Mouse (Mus musculus) liver, embryonic 12.5 days (tissue): ENCODE results near the gene Slc35c2. TPM values are rescaled to one million over a fixed set of nuclear protein-coding genes. Genes with fewer than 3 reads are reported as not detected.

Experiments
- ATAC-seq: fragments of 200-750 bp; cut with Nextera tagmentation; 2 replicates; pipeline ENCODE4 v1.8.0; 2017; ENCODE audit warnings: moderate number of reproducible peaks, mild to moderate bottlenecking, moderate library complexity
- H3K27ac ChIP-seq: fragments of 300-500 bp; sonication (generic); 2 replicates; pipeline ENCODE4 v1.5.1; 2016; ENCODE audit warnings: mild to moderate bottlenecking
- H3K27me3 ChIP-seq: fragments of 300-500 bp; sonication (generic); replicated peaks from 2 replicates; pipeline ENCODE4 v1.6.1; 2016; ENCODE audit warnings: mild to moderate bottlenecking, moderate library complexity
- H3K36me3 ChIP-seq: fragments of 300-500 bp; sonication (generic); 2 replicates; pipeline ENCODE4 v1.6.1; 2016; ENCODE audit warnings: mild to moderate bottlenecking, moderate library complexity
- H3K4me1 ChIP-seq: fragments of 300-500 bp; sonication (generic); 2 replicates; pipeline ENCODE4 v1.6.1; 2016
- H3K4me2 ChIP-seq: fragments of 300-500 bp; sonication (generic); 2 replicates; pipeline ENCODE4 v1.6.1; 2016; ENCODE audit warnings: mild to moderate bottlenecking, moderate library complexity
- H3K4me3 ChIP-seq: fragments of 300-500 bp; sonication (generic); 2 replicates; pipeline ENCODE4 v1.5.1; 2016; ENCODE audit warnings: mild to moderate bottlenecking, moderate library complexity
- H3K9ac ChIP-seq: fragments of 300-500 bp; sonication (generic); 2 replicates; pipeline ENCODE4 v1.6.1; 2016; ENCODE audit warnings: mild to moderate bottlenecking, moderate library complexity
- H3K9me3 ChIP-seq: fragments of 300-500 bp; sonication (generic); replicated peaks from 2 replicates; pipeline ENCODE4 v1.6.1; 2016; ENCODE audit warnings: mild to moderate bottlenecking, moderate library complexity
- WGBS: fragments of 180-500 bp; shearing (Covaris S2); methylation state at CpG from one replicate; pipeline ENCODE4 v1.1.7; 2016; ENCODE audit not compliant: insufficient replicate concordance; 5-methylcytosine and 5-hydroxymethylcytosine counted together
- polyA plus RNA-seq: library from polyadenylated mRNA; unstranded; fragments of >200 nt; fragmentation: Nextera tagmentation; extraction: Ambion mirVana; gene quantifications from 2 replicates; pipeline ENCODE4 v1.2.1, GENCODE M21; 2016

Gene Slc35c2
- polyA plus RNA-seq, 1 experiment from 2014 or later = 46.2 TPM

DNA sequence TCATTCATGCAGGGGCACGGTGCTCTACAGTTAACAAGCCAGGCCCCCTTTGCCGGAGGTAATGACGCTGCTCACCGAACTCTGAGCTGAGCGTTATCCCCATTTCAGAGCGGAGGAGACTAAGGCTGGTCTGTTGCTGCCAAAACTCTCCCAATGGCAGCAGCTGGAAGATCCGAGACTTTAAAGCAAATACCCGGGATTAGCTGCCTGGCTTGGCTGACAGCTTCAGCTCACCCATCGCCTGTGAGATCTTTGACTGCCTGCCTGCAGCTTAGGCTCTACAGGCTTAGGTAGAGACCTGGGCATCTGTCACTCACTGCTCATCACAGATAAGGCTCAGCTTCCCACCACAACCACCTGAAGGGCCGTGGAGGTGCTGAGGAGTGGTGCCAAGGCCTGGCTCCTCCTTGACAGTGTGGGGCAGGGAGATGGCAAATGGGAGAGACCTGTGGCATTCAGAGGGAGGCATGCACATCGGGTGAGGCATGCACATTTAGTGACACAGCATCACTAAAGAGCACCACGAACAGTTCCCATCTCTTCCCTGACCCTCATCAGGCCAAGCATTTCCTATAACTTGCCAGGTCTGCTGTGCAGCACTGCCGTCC lies 23.3 kb upstream of the Slc35c2 start:
- H3K9ac ChIP-seq = no peak overlapping the region
- 78% methylated on average over 13 of the region's 13 CpGs for WGBS
- peaks cover 7% of the 10 kb centered on the region for H3K4me1 ChIP-seq
- H3K27ac ChIP-seq = no peak overlapping the region
- no peaks in the 10 kb centered on the region for H3K27me3 ChIP-seq
- H3K4me2 ChIP-seq = no peak overlapping the region
- peaks cover 79% of the 10 kb centered on the region for H3K36me3 ChIP-seq
- no peaks in the 10 kb centered on the region for H3K9me3 ChIP-seq
- no peak for ATAC-seq
- H3K4me3 ChIP-seq = no peak overlapping the region

DNA sequence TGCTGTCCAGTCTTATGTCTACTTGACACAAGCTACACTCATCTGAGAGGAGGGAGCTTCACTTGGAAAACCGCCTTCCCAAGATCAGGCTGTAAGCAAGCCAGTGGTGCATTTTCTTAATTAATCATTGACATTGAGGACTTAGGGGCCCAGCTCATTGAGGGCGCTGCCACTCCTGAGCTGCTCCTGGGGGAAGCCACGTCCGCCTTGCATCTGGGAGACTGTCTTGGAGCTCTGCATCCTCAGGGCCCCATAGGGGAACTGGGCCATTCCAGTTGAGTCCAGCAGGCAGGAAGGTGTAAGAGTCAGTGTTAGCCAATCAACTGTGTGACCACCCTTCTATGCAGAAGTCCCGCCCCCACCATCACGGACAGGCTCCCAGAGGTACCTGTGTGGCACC lies 20.1 kb upstream of the Slc35c2 start:
- no peak for ATAC-seq
- WGBS = 81% methylated on average over 6 of the region's 6 CpGs

DNA sequence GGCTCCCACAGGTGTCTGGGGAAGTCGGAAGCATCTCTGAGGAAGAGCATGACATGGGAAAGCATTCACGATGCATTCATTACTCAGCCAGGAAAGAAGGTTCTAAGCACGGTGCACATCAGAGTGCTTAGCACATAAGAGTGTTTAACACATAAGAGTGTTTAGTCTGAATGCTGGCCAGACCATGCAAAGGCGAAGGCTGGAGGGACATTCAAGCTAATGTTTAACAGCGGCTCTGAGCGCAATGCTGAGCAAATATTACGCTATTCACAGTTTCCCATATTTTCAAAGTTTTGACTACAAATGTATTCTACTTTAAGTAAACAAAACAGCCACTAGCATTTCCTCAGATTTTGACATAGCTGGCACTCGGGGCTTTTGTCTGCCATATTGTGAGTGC lies 17.8 kb upstream of the Slc35c2 start:
- ATAC-seq = no peak
- WGBS = 76% methylated on average over 8 of the region's 8 CpGs
- Histone ChIP-seq H3K36me3 (peaks cover 67% of the 10 kb centered on the region), H3K4me1 (no peaks in the 10 kb centered on the region), H3K27ac (no peak overlapping the region; the same call in 1 of the 2 replicates), H3K4me3 (no peak overlapping the region), H3K9me3 (no peaks in the 10 kb centered on the region), H3K9ac (no peak overlapping the region), H3K4me2 (no peak overlapping the region), H3K27me3 (no peaks in the 10 kb centered on the region)

More for the DNA sequence above, 20.1 kb upstream of the Slc35c2 start:
- H3K4me1 ChIP-seq = no peaks in the 10 kb centered on the region
- no peak overlapping the region for H3K9ac ChIP-seq
- peaks cover 68% of the 10 kb centered on the region for H3K36me3 ChIP-seq
- no peak overlapping the region for H3K4me2 ChIP-seq
- H3K27ac ChIP-seq = no peak overlapping the region
- no peaks in the 10 kb centered on the region for H3K27me3 ChIP-seq
- H3K9me3 ChIP-seq = no peaks in the 10 kb centered on the region
- no peak overlapping the region for H3K4me3 ChIP-seq

DNA sequence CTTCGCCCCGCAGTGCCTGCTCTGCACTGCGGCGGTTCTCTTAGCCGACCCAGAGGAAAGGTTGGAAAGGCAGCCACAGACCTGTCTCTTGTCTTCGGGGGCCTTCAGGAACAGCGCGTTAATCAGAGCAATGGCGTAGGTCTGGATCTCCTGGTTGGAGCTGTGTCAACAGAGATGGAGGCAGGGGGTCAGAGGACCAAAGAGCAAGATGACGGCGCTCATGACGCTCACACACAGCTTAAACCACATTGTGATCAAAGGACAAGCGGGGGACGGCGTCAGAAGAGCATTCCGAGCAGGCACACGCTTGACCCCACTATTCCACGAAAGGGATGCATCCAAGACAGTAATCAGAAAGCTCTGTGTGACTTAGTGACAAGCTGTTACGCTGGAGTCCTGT lies 17.1 kb upstream of the Slc35c2 start:
- no peak overlapping the region for H3K9ac ChIP-seq
- H3K36me3 ChIP-seq = peaks cover 60% of the 10 kb centered on the region
- H3K4me1 ChIP-seq = no peaks in the 10 kb centered on the region
- H3K27me3 ChIP-seq = no peaks in the 10 kb centered on the region
- ATAC-seq = 0 out of 2 replicates have a peak, but pooled peaks have one; percentile 8
- 76% methylated on average over 19 of the region's 19 CpGs for WGBS
- H3K27ac ChIP-seq = no peak overlapping the region
- no peak overlapping the region for H3K4me2 ChIP-seq
- H3K4me3 ChIP-seq = no peak overlapping the region
- no peaks in the 10 kb centered on the region for H3K9me3 ChIP-seq

DNA sequence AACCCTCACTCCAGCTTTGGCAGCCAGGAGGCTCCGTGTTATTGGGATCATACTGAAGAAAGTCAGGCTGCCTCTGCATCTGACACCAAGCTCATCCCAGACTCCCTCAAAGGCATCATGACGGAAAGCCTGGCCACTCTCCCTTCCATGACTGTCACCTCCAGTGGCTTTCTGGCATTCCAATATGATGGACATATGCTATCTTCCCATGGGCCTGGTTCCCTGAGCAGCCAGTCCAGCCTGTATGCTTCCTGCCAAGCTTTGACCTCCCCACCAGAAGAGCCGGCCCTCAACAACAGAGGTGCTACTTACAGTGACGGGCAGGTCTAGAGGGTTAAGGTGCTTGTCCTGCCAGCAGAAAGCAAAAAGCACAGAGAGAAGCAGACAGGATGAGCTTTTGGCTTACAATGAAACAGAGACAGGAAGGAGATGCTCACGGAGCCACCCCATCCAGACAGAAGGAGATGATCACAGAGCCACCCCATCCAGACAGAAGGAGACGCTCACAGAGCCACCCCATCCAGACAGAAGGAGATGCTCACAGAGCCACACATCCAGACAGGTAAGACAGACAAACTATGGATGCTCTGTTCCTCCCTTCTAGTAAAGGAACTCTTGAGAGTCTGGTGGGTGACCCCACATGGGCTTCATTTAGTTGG lies 15.8 kb upstream of the Slc35c2 start:
- Histone ChIP-seq H3K9me3 (no peaks in the 10 kb centered on the region), H3K4me3 (no peak overlapping the region), H3K27me3 (no peaks in the 10 kb centered on the region), H3K36me3 (peaks cover 58% of the 10 kb centered on the region), H3K4me2 (no peak overlapping the region), H3K4me1 (no peaks in the 10 kb centered on the region), H3K9ac (no peak overlapping the region), H3K27ac (no peak overlapping the region)
- WGBS = 79% methylated on average over 6 of the region's 6 CpGs
- no peak for ATAC-seq

DNA sequence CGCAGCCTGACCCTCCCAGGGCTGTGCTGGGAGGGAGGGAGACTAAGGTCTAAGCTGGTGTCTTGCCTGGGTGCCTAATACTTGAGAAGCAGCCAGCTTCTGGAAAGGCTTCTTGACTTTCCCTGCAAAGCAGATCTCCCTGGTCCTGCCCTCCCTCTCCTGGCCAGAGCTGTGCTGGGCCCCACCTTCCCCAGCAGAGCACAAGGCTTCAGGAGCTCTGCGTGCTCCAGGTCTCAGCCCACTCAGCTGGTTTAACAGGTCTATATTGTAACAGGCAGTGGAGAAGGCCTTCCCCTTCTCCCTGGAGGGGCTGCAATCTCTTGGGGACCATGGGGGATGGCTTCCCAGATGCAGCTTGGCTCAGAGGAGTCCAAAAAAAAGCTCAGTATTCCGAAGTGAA lies 13.7 kb upstream of the Slc35c2 start:
- Histone ChIP-seq H3K4me1 (no peaks in the 10 kb centered on the region), H3K27me3 (no peaks in the 10 kb centered on the region), H3K9me3 (no peaks in the 10 kb centered on the region), H3K36me3 (peaks cover 69% of the 10 kb centered on the region), H3K27ac (no peak overlapping the region), H3K4me3 (no peak overlapping the region), H3K9ac (no peak overlapping the region), H3K4me2 (no peak overlapping the region)
- no peak for ATAC-seq
- 80% methylated on average over 3 of the region's 3 CpGs for WGBS

DNA sequence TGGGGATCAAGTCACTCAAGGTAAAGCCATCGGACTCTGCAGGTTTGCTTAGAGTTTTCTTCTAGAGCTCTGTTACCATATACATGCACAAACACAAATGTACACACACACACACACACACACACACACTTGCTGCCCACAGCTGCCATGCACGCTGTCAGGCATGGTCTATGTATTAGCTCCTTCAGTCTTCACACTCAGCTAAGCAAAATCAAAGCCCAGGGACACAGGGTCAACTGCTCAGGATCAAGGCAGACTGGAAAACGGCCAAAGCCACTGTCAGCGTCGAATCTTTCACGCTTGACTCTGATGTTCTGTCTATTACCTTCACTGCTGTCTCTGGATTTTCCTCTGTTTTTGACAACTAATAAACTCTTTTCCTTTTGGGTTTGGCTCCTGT lies 13.2 kb upstream of the Slc35c2 start:
- Histone ChIP-seq H3K4me1 (no peaks in the 10 kb centered on the region), H3K4me3 (no peak overlapping the region), H3K27ac (no peak overlapping the region), H3K4me2 (no peak overlapping the region), H3K27me3 (no peaks in the 10 kb centered on the region), H3K9me3 (no peaks in the 10 kb centered on the region), H3K9ac (no peak overlapping the region), H3K36me3 (peaks cover 74% of the 10 kb centered on the region)
- no peak for ATAC-seq
- 80% methylated on average over 6 of the region's 6 CpGs for WGBS

DNA sequence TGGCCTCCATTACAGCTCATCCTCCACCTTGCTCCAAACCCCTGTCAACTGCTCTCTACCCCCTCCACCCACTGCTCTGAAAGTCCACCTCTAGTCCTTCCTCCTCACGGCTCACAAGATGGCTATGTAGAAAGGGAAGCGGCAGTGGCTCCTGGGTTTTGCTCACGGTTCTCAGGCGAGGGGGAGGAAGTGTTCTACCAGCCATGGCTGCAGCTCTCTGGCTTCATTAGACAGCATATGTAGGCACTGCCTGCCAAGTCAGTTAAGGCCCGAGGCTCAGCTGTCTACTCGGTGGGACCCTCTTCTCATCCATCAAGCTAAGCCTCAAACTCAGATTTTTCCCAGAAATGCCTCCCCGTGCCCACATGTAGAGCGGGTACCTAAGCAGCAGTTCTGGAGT lies 12.8 kb upstream of the Slc35c2 start:
- no peaks in the 10 kb centered on the region for H3K9me3 ChIP-seq
- WGBS = 69% methylated on average over 8 of the region's 8 CpGs
- no peak overlapping the region for H3K9ac ChIP-seq
- H3K27ac ChIP-seq = no peak overlapping the region
- no peak overlapping the region for H3K4me2 ChIP-seq
- no peak overlapping the region for H3K4me3 ChIP-seq
- peaks cover 78% of the 10 kb centered on the region for H3K36me3 ChIP-seq
- H3K27me3 ChIP-seq = no peaks in the 10 kb centered on the region
- no peak for ATAC-seq
- no peaks in the 10 kb centered on the region for H3K4me1 ChIP-seq

DNA sequence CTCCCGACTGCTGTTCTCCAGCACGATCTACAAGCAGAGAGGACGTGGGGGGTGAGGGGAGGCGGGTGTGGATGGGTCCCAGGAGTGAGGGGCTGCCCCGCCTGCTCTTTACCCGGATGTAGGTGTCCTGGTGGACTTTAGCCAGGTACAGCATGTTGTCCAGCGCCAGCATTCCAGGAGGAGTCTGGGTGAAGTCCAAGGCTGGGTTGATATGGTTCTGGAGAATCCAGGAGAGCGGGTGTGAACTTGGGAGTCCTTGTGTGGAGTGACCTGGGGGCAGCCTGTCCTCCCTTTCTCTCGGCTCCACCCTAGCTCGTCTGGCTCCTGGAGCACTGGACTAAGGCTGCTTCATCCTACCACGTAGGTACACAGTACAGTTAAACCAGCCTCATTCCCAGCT lies 9.8 kb upstream of the Slc35c2 start:
- Histone ChIP-seq H3K9me3 (no peaks in the 10 kb centered on the region), H3K4me3 (no peak overlapping the region), H3K36me3 (peaks cover 80% of the 10 kb centered on the region), H3K4me1 (no peaks in the 10 kb centered on the region), H3K9ac (no peak overlapping the region), H3K4me2 (no peak overlapping the region), H3K27me3 (no peaks in the 10 kb centered on the region), H3K27ac (no peak overlapping the region)
- ATAC-seq = no peak
- WGBS = 86% methylated on average over 11 of the region's 11 CpGs

DNA sequence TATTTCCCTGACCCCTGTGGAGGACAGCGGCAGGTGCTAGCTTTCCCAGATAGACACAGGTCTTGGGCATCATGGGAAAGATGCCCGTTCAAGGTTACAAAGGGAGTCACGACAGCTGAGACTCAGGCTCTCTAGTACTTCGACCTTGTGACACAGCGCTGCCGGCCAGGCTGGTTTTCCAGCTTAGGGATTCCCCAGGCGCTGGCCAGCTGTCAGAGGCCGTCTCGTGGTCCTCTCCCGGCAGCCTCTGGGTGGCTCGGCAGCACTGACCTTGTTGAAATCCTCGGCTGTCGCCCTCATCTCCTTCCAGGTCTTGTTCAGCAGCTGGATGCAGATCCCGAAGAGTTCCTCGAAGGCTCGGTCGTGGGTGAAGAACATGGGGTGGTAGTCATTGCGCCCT lies 8.9 kb upstream of the Slc35c2 start:
- no peaks in the 10 kb centered on the region for H3K9me3 ChIP-seq
- H3K27ac ChIP-seq = no peak overlapping the region
- ATAC-seq = no peak
- no peaks in the 10 kb centered on the region for H3K4me1 ChIP-seq
- no peak overlapping the region for H3K9ac ChIP-seq
- H3K27me3 ChIP-seq = no peaks in the 10 kb centered on the region
- 84% methylated on average over 18 of the region's 18 CpGs for WGBS
- H3K36me3 ChIP-seq = peaks cover 79% of the 10 kb centered on the region
- no peak overlapping the region for H3K4me2 ChIP-seq
- no peak overlapping the region for H3K4me3 ChIP-seq

DNA sequence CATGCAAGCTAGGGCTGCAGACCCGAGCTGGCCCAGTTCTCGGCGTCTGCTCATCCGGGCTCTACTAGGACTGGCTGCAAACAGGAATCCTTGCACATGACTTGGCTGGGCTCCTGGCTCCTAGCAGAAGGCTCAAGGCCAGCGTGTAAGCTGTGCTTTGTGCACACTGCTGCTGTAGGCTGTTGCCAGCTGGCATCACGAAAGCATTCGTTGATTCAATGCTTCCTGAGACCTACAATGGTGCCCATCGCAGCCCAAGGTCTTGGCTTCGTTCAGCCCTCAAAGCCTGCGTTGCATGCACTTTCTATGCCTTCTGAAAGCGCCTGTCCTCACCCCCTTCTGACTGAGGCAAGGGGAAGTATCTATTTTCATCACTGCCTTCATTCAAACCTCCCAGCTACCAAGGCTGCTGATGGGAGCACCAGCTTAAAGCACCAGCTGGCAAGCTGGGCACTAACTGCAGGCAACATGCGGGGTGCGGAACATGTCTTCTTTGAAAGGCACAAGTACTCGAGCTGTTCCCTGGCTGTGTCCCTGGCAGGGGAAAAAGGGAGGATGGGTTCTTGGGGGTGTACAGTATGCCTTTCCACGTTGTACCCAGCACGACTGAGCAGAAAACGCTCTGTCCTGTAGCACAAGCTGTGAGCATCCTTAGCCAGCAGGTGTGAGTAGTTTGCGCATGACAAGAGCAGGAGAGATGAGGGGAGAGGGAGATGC lies 804 bp upstream of the Slc35c2 start:
- Histone ChIP-seq H3K4me1 (peaks cover 43% of the 10 kb centered on the region), H3K9ac (peak overlapping the region; percentile 23; the same call in 1 of the 2 replicates), H3K27me3 (no peaks in the 10 kb centered on the region), H3K9me3 (no peaks in the 10 kb centered on the region), H3K4me3 (peak overlapping the region; percentile 76), H3K36me3 (peaks cover 26% of the 10 kb centered on the region), H3K4me2 (peak overlapping the region; percentile 91), H3K27ac (no peak overlapping the region)
- 56% methylated on average over 18 of the region's 18 CpGs for WGBS
- no peak for ATAC-seq
